Mouse (Mus musculus) heart, postnatal 0 days (tissue): Measurements from ENCODE around the gene Zer1.

Experiments used
- CTCF ChIP-seq: IDR thresholded peaks from 2 replicates; pipeline ENCODE4 v1.5.1; 2016; ENCODE audit warnings: antibody characterized with exemption, control low read depth, low read depth
- EP300 ChIP-seq: IDR thresholded peaks from 2 replicates; pipeline ENCODE4 v1.6.1; 2016; ENCODE audit warnings: antibody characterized with exemption, low read depth

- TF ChIP-seq CTCF = peak; percentile 48
- no peak for TF ChIP-seq EP300
These were observed 72.2 kb downstream of the Zer1 start for GRCm38 (mm10) chr2:30051992-30052761.
